Mouse (Mus musculus) bone marrow, adult 2 months (tissue): ENCODE measurements around the gene Hist1h1d.
A peak's percentile ranks its signal among the peaks of the same experiment; 100 is the strongest.
"Not testable (repeated sequence)": the region's sequence is repeated elsewhere in the genome, so short reads cannot be mapped to it uniquely, and the experiment has no call there.

Experiments used
- CTCF ChIP-seq: fragments of 200-500 bp; IDR thresholded peaks from 2 replicates; pipeline ENCODE4 v1.5.1; 2011; ENCODE audit warnings: low read length, control low read depth; ENCODE audit not compliant: control insufficient read depth, insufficient read depth
- POLR2A ChIP-seq: fragments of 200-500 bp; IDR thresholded peaks from 2 replicates; pipeline ENCODE4 v1.6.1; 2011; ENCODE audit warnings: low read depth, mild to moderate bottlenecking, control low read depth, low read length, borderline replicate concordance; ENCODE audit not compliant: control insufficient read depth

GRCm38 (mm10) chr13:23573898-23574524 lies 20.9 kb downstream of the Hist1h1d start, which contains the start of the genes Hist1h2bf and Hist1h2ad:
- not testable (repeated sequence) for TF ChIP-seq CTCF
- peak; percentile 93; the same call in 1 of the 2 replicates for TF ChIP-seq POLR2A
